Mouse (Mus musculus) liver, postnatal 0 days (tissue): ENCODE measurements at regions not wholly inside any gene's neighbourhood (a gene's known extent, or its start where the extent isn't known, plus 50 kb on each side); places are given as distances from the start of the nearest gene placed in this dataset.

ENCODE experiments used
- CTCF ChIP-seq: sonication (generic); IDR thresholded peaks from 2 replicates; pipeline ENCODE4 v1.5.1; 2016; ENCODE audit warnings: antibody characterized with exemption, low read depth
- EP300 ChIP-seq: IDR thresholded peaks from 2 replicates; pipeline ENCODE4 v1.6.1; 2016; ENCODE audit warnings: antibody characterized with exemption, low read depth, mild to moderate bottlenecking

- TF ChIP-seq CTCF (no peak), EP300 (no peak)
Observed at GRCm38 (mm10) chr12:77756021-77756420, 438.0 kb upstream of the Gm6657 start.
